Mouse (Mus musculus): Measurements from ENCODE around the gene Zfp961. TPM values are rescaled to one million over a fixed set of nuclear protein-coding genes. Genes with fewer than 3 reads are reported as not detected.
"Not testable (repeated sequence)": the region's sequence is repeated elsewhere in the genome, so short reads cannot be mapped to it uniquely, and the experiment has no call there.

The Zfp961 gene
- total and polyA plus RNA-seq, 2 experiments from 2014 or later = 11.0 to 23.8 TPM

DNA sequence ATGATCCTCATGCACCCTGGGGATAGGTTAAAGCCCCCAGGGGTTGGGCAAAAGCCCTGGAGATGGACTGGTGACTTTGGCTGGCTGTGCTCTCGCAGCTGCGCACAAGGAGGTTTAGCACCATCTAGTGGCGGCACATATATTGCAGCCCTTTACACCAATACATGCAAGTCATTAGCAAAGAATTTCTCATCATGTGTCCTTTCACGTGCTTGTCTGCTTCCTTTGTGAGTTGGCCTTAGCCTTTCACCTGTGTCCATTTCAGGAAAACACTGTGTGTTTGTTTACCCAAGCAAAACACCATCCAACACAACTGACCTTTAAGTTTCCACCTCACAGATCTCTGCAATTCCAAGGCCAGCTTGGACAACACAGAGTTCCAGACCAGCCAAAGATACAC is 82.1 kb downstream of the Zfp961 start:
- not testable (repeated sequence) for H3K27ac ChIP-seq; H3K36me3 ChIP-seq (ENCODE audit: insufficient read depth, low read length); H3K4me1 ChIP-seq (ENCODE audit: insufficient read depth, low read length); H3K4me2 ChIP-seq (ENCODE audit: low read depth, low read length); ATAC-seq; H3K4me3 ChIP-seq (ENCODE audit: low read length); H3K27me3 ChIP-seq (ENCODE audit: insufficient read depth, low read length); DNase-seq (ENCODE audit: low spot score); H3K9ac ChIP-seq (replicated peaks; ENCODE audit: low read length); H3K9me3 ChIP-seq (ENCODE audit: low read length)
- 29% methylated on average over 4 of the region's 4 CpGs for WGBS
- TF ChIP-seq CTCF (IDR thresholded peaks at IDR 0.05; ENCODE audit: low read depth) = peak; percentile 48

DNA sequence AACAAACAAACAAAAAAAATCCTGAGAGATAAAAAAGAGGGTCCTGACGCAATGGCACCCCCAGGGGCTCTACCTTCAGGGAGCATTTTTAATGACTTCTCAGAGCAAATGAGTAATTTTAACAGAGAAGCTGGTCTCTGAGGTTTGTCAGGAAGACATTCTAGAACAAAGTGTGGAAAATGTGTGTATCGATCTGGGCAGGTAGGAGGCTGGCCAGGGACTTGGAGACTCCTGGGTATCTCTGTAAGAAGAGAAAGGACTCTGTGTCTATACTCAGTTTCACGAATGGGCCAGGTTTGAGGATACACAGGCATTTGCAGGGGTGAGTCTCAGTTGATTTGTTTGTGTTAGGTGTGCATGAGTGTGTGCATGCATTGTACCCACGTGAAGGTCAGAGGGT is 90.1 kb downstream of the Zfp961 start, which contains the start of gene Olfr372:
Gene Olfr372 (plus strand): TSS at position 301 of the 400 bp plus-strand sequence.
- not testable (repeated sequence) for H3K4me1 ChIP-seq (ENCODE audit: insufficient read depth, low read length); H3K27me3 ChIP-seq (ENCODE audit: insufficient read depth, low read length); H3K27ac ChIP-seq; H3K36me3 ChIP-seq (ENCODE audit: insufficient read depth, low read length); ATAC-seq; H3K9ac ChIP-seq (replicated peaks; ENCODE audit: low read length); H3K9me3 ChIP-seq (ENCODE audit: low read length); H3K4me2 ChIP-seq (ENCODE audit: low read depth, low read length); DNase-seq (ENCODE audit: low spot score); H3K4me3 ChIP-seq (ENCODE audit: low read length)
- 78% methylated on average over 4 of the region's 4 CpGs for WGBS

DNA sequence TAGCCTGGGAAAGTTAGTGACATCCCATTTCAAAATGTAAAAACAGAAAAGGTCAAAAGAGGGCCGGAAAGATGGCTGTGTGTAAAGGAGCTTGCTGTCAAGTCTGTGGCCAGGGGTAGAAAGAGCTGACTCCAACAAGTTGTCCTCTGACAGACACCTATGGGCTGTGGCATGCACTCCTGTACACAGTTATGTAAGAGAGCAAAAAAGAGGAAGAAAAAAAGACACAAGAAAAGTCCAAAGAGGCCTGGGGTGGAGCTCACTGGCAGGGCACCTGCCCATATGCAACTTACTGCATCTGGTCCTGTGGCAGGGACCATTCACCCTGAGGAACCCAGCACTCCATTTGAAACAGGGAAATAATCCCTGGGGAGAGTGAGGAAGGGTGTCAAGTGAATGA is 91.7 kb downstream of the Zfp961 start:
- DNase-seq (ENCODE audit: low spot score) (no peak), ATAC-seq (no peak)
- H3K9ac ChIP-seq (replicated peaks; ENCODE audit: low read length) = no peak overlapping the region
- no peak overlapping the region for H3K27ac ChIP-seq
- H3K36me3 ChIP-seq (ENCODE audit: insufficient read depth, low read length) = no peaks in the 10 kb centered on the region
- TF ChIP-seq CTCF (IDR thresholded peaks at IDR 0.05; ENCODE audit: low read depth) = no peak
- H3K27me3 ChIP-seq (ENCODE audit: insufficient read depth, low read length) = no peaks in the 10 kb centered on the region
- H3K4me2 ChIP-seq (ENCODE audit: low read depth, low read length) = no peak overlapping the region
- no peaks in the 10 kb centered on the region for H3K9me3 ChIP-seq (ENCODE audit: low read length)
- no peak overlapping the region for H3K4me3 ChIP-seq (ENCODE audit: low read length)
- H3K4me1 ChIP-seq (ENCODE audit: insufficient read depth, low read length) = no peaks in the 10 kb centered on the region
- 79% methylated on average over 1 of the region's 1 CpGs for WGBS

Other genes with a start within 250 kb of the Zfp961 start
- 0.42 and 0.50 TPM in 2 replicates for gene B3gnt3, start 249.2 kb upstream of the Zfp961 start, total RNA-seq (2014; rRNA removed)
- gene B3gnt3, start 249.2 kb upstream of the Zfp961 start, polyA plus RNA-seq (2015; fragmentation: Nextera tagmentation; extraction: Ambion mirVana) = 0.52 and 0.60 TPM in 2 replicates
- 84.2 and 99.0 TPM in 2 replicates for gene Fcho1, start 225.3 kb upstream of the Zfp961 start, total RNA-seq (2014; rRNA removed)
- 62.2 and 65.8 TPM in 2 replicates for gene Fcho1, start 225.3 kb upstream of the Zfp961 start, polyA plus RNA-seq (2015; fragmentation: Nextera tagmentation; extraction: Ambion mirVana)
- 3.7 and 4.2 TPM in 2 replicates for gene Zfp709, start 69.0 kb upstream of the Zfp961 start, total RNA-seq (2014; rRNA removed)
- 4.3 and 6.3 TPM in 2 replicates for gene Zfp709, start 69.0 kb upstream of the Zfp961 start, polyA plus RNA-seq (2015; fragmentation: Nextera tagmentation; extraction: Ambion mirVana)
- 7.9 and 11.5 TPM in 2 replicates for gene Zfp882, start 42.4 kb upstream of the Zfp961 start, total RNA-seq (2014; rRNA removed)
- 7.4 and 7.9 TPM in 2 replicates for gene Zfp882, start 42.4 kb upstream of the Zfp961 start, polyA plus RNA-seq (2015; fragmentation: Nextera tagmentation; extraction: Ambion mirVana)
- gene Zfp617, start 42.4 kb upstream of the Zfp961 start, total RNA-seq (2014; rRNA removed) = 15.9 and 18.0 TPM in 2 replicates
- 21.8 and 24.4 TPM in 2 replicates for gene Zfp617, start 42.4 kb upstream of the Zfp961 start, polyA plus RNA-seq (2015; fragmentation: Nextera tagmentation; extraction: Ambion mirVana)
- gene Cyp4f18, start 58.6 kb downstream of the Zfp961 start, total RNA-seq (2014; rRNA removed) = not detected in 2 replicates
- gene Cyp4f18, start 58.6 kb downstream of the Zfp961 start, polyA plus RNA-seq (2015; fragmentation: Nextera tagmentation; extraction: Ambion mirVana) = 0.46 and 0.78 TPM in 2 replicates
- gene Olfr372, start 90.2 kb downstream of the Zfp961 start, total RNA-seq (2014; rRNA removed) = not detected in 2 replicates
- not detected in 2 replicates for gene Olfr372, start 90.2 kb downstream of the Zfp961 start, polyA plus RNA-seq (2015; fragmentation: Nextera tagmentation; extraction: Ambion mirVana)
- not detected in 2 replicates for gene Olfr373, start 132.1 kb downstream of the Zfp961 start, total RNA-seq (2014; rRNA removed)
- 0.04 TPM in 1 of 2 replicates, not detected in the other for gene Olfr373, start 132.1 kb downstream of the Zfp961 start, polyA plus RNA-seq (2015; fragmentation: Nextera tagmentation; extraction: Ambion mirVana)
- gene Olfr374, start 156.0 kb downstream of the Zfp961 start, total RNA-seq (2014; rRNA removed) = not detected in 2 replicates
- not detected in 2 replicates for gene Olfr374, start 156.0 kb downstream of the Zfp961 start, polyA plus RNA-seq (2015; fragmentation: Nextera tagmentation; extraction: Ambion mirVana)
- gene Tpm4, start 183.9 kb downstream of the Zfp961 start, total RNA-seq (2014; rRNA removed) = 76.2 and 83.2 TPM in 2 replicates
- 124 and 127 TPM in 2 replicates for gene Tpm4, start 183.9 kb downstream of the Zfp961 start, polyA plus RNA-seq (2015; fragmentation: Nextera tagmentation; extraction: Ambion mirVana)
- gene Rab8a, start 210.2 kb downstream of the Zfp961 start, total RNA-seq (2014; rRNA removed) = 26.6 and 29.5 TPM in 2 replicates
- 64.8 and 71.5 TPM in 2 replicates for gene Rab8a, start 210.2 kb downstream of the Zfp961 start, polyA plus RNA-seq (2015; fragmentation: Nextera tagmentation; extraction: Ambion mirVana)
- gene Hsh2d, start 238.6 kb downstream of the Zfp961 start, total RNA-seq (2014; rRNA removed) = not detected in 2 replicates
- 0.14 TPM in 1 of 2 replicates, not detected in the other for gene Hsh2d, start 238.6 kb downstream of the Zfp961 start, polyA plus RNA-seq (2015; fragmentation: Nextera tagmentation; extraction: Ambion mirVana)